Mouse (Mus musculus) heart, adult 2 months (tissue): Measurements from ENCODE around the gene Pfdn5. TPM values are rescaled to one million over a fixed set of nuclear protein-coding genes. Genes with fewer than 3 reads are reported as not detected.

ENCODE experiments used
- DNase-seq, 2 experiments: peaks; one replicate each; pipeline ENCODE4 v3.0.0; 2021
- H3K27ac ChIP-seq: fragments of 200-600 bp; 2 replicates; pipeline ENCODE4 v1.8.1; 2022
- H3K27me3 ChIP-seq: fragments of 200-500 bp; 2 replicates; pipeline ENCODE4 v1.6.1; 2012; ENCODE audit warnings: mild to moderate bottlenecking, low read length, inconsistent platforms, mixed read lengths; ENCODE audit not compliant: control insufficient read depth, insufficient read depth
- H3K36me3 ChIP-seq: fragments of 200-500 bp; 2 replicates; pipeline ENCODE4 v1.6.1; 2012; ENCODE audit warnings: low read length, inconsistent platforms; ENCODE audit not compliant: control insufficient read depth, insufficient read depth
- H3K4me1 ChIP-seq: fragments of 200-500 bp; 2 replicates; pipeline ENCODE4 v1.6.1; 2011; ENCODE audit warnings: low read length; ENCODE audit not compliant: control insufficient read depth, insufficient read depth
- H3K4me3 ChIP-seq: fragments of 200-600 bp; 2 replicates; pipeline ENCODE4 v1.8.1; 2022
- H3K79me2 ChIP-seq: fragments of 200-500 bp; replicated peaks from 2 replicates; pipeline ENCODE4 v1.6.1; 2012; ENCODE audit warnings: mild to moderate bottlenecking, inconsistent platforms, low read length, moderate library complexity, mixed read lengths; ENCODE audit not compliant: control insufficient read depth, insufficient read depth
- H3K9ac ChIP-seq: fragments of 200-500 bp; 2 replicates; pipeline ENCODE4 v1.6.1; 2012; ENCODE audit warnings: low read depth, mild to moderate bottlenecking, control low read depth, inconsistent platforms, low read length, mixed read lengths
- CTCF ChIP-seq: fragments of 200-600 bp; IDR thresholded peaks from 2 replicates; pipeline ENCODE4 v1.8.1; 2022; ENCODE audit warnings: antibody characterized with exemption, mild to moderate bottlenecking, moderate library complexity
- EP300 ChIP-seq: fragments of 200-500 bp; IDR thresholded peaks from 2 replicates; pipeline ENCODE4 v1.6.1; 2011; ENCODE audit warnings: low read depth, low read length, control low read depth; ENCODE audit not compliant: insufficient read depth
- POLR2A ChIP-seq: fragments of 200-500 bp; IDR thresholded peaks from 2 replicates; pipeline ENCODE4 v1.6.1; 2011; ENCODE audit warnings: mild to moderate bottlenecking, low read depth, low read length, control low read depth; ENCODE audit not compliant: insufficient read depth
- WGBS: fragments of 180-500 bp; shearing (Covaris S2); methylation state at CpG from one replicate; pipeline ENCODE4 v1.1.7; 2018; 5-methylcytosine and 5-hydroxymethylcytosine counted together
- intact Hi-C: fragments of 180-260 bp; cut with DNase I; formaldehyde crosslinking; loops from one replicate; pipeline ENCODE4 v1.15.1; 2025
- polyA plus RNA-seq: library from polyadenylated mRNA; depleted of rRNA; stranded (reverse); fragments of >200 nt; gene quantifications from 2 replicates; pipeline ENCODE4 v1.2.3, GENCODE M21; 2012
- total RNA-seq, 2 experiments: library from RNA; stranded (reverse); gene quantifications; 2 replicates each; pipeline ENCODE4 v1.2.3; 2021

Gene Pfdn5
- total and polyA plus RNA-seq, 3 experiments = 82.0 to 351 (median 287) TPM

- 64% methylated on average over 8 of the region's 8 CpGs for WGBS
- no peak overlapping the region for H3K27ac ChIP-seq
- TF ChIP-seq CTCF = no peak
- no peak for TF ChIP-seq POLR2A
- no peak for TF ChIP-seq EP300
Observed at GRCm38 (mm10) chr15:102282463-102283292, 43.2 kb upstream of the Pfdn5 start.

GRCm38 (mm10) chr15:102283648-102284047, 42.3 kb upstream of the Pfdn5 start:
- Histone ChIP-seq H3K9ac (no peak overlapping the region), H3K4me1 (peaks cover 8% of the 10 kb centered on the region; the same call in 1 of the 2 replicates), H3K27ac (no peak overlapping the region), H3K36me3 (no peaks in the 10 kb centered on the region), H3K27me3 (no peaks in the 10 kb centered on the region), H3K79me2 (peaks cover 2% of the 10 kb centered on the region; the same call in 1 of the 2 replicates), H3K4me3 (no peak overlapping the region)
- no peak for DNase-seq
- TF ChIP-seq CTCF = no peak
- TF ChIP-seq EP300 = no peak
- no peak for TF ChIP-seq POLR2A
- 39% methylated on average over 3 of the region's 3 CpGs for WGBS
- intact Hi-C loops = loop anchor here (2.0 to 10.0 kb wide), 2 partner anchors 93 to 161 kb away; partner anchors contain the start of gene Amhr2

More at GRCm38 (mm10) chr15:102282463-102283292, 43.2 kb upstream of the Pfdn5 start:
- DNase-seq = no peak
- H3K27me3 ChIP-seq = no peaks in the 10 kb centered on the region
- H3K4me3 ChIP-seq = no peak overlapping the region
- H3K36me3 ChIP-seq = no peaks in the 10 kb centered on the region
- peaks cover 8% of the 10 kb centered on the region; the same call in 1 of the 2 replicates for H3K4me1 ChIP-seq
- H3K79me2 ChIP-seq = peaks cover 2% of the 10 kb centered on the region; the same call in 1 of the 2 replicates
- H3K9ac ChIP-seq = no peak overlapping the region
- intact Hi-C loops = loop anchor here (10.0 kb wide), 1 partner anchor 162 kb away; the partner anchor contains the start of gene Amhr2

- DNase-seq = no peak
- TF ChIP-seq CTCF (peak; percentile 90; the same call in 1 of the 2 replicates), EP300 (no peak)
- H3K4me3 ChIP-seq = no peak overlapping the region
- no peaks in the 10 kb centered on the region for H3K27me3 ChIP-seq
- H3K9ac ChIP-seq = no peak overlapping the region
- intact Hi-C loops = loop anchor here (1.0 to 10.0 kb wide), 2 partner anchors 29 to 157 kb away; partner anchors contain the start of gene Amhr2
- no peak overlapping the region for H3K27ac ChIP-seq
- H3K36me3 ChIP-seq = no peaks in the 10 kb centered on the region
- no peaks in the 10 kb centered on the region for H3K79me2 ChIP-seq
- peaks cover 1% of the 10 kb centered on the region; the same call in 1 of the 2 replicates for H3K4me1 ChIP-seq
Observed at GRCm38 (mm10) chr15:102287395-102287794, 38.5 kb upstream of the Pfdn5 start.

GRCm38 (mm10) chr15:102295633-102296367, 30.1 kb upstream of the Pfdn5 start, which contains the start of gene Espl1:
TSS of gene Espl1 (plus strand) at chr15:102296266.
- Histone ChIP-seq H3K9ac (peak within 1 kb of the TSS; percentile 30; the same call in 1 of the 2 replicates), H3K27me3 (no peaks in the 10 kb centered on the region), H3K36me3 (no peaks in the 10 kb centered on the region), H3K27ac (peak within 1 kb of the TSS; percentile 56), H3K4me1 (peaks cover 2% of the 10 kb centered on the region; the same call in 1 of the 2 replicates), H3K4me3 (peak within 1 kb of the TSS; percentile 80), H3K79me2 (no peaks in the 10 kb centered on the region)
- peak; percentile 94 to 95 for DNase-seq
- WGBS = 4% methylated on average over 25 of the region's 25 CpGs
- intact Hi-C loops = no loop called here
- TF ChIP-seq POLR2A = peak; percentile 81
- peak; percentile 42; the same call in 1 of the 2 replicates for TF ChIP-seq EP300
- no peak for TF ChIP-seq CTCF

GRCm38 (mm10) chr15:102296368-102297006, 29.4 kb upstream of the Pfdn5 start:
- TF ChIP-seq EP300 (no peak), POLR2A (no peak), CTCF (no peak)
- H3K4me3 ChIP-seq = peak overlapping the region; percentile 80
- no peaks in the 10 kb centered on the region for H3K27me3 ChIP-seq
- no peaks in the 10 kb centered on the region for H3K36me3 ChIP-seq
- intact Hi-C loops = no loop called here
- H3K4me1 ChIP-seq = peaks cover 2% of the 10 kb centered on the region; the same call in 1 of the 2 replicates
- no peak overlapping the region for H3K27ac ChIP-seq
- H3K79me2 ChIP-seq = no peaks in the 10 kb centered on the region
- WGBS = 6% methylated on average over 24 of the region's 24 CpGs
- peak overlapping the region; percentile 30; the same call in 1 of the 2 replicates for H3K9ac ChIP-seq
- no peak for DNase-seq
